Mouse (Mus musculus) megakaryocyte, embryonic 14.5 days (primary cell): Measurements from ENCODE around the gene Lrrc46.

Experiments
- FLI1 ChIP-seq: IDR thresholded peaks from 2 replicates; pipeline ENCODE4 v1.6.1; 2012; ENCODE audit warnings: low read length, inconsistent platforms, mixed read lengths
- GATA1 ChIP-seq: IDR thresholded peaks from 3 replicates; pipeline ENCODE4 v1.6.1; 2012; ENCODE audit warnings: mixed read lengths, low read length, inconsistent platforms, borderline replicate concordance

DNA sequence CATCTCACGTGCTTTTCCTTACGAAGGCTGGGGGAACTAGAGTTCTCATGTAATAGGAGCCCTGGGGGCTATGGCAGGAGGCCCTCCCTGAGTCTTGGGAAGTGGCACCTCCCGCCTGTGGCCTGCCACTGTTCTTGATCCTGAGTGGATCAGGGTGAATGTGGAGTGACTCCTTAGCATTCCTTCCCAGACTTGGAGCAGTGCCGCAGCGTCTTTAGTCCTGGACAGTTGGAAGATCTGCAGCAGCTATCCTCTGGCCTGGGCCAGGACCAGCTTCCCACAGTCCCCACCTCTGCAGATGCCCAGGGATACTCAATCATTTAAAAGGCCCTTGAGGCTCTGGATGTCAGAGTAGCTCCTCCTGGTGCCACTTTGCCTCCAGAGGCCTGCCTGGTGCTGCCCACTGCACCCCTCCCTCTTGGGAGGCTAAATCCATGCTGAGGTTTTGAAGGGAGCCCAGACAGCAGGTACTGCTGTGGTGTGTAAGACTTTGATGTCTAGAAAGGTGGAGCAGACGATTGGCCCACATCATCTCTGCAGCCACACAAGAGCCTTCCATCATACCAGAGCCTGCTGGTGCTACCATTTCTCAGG is 8.4 kb upstream of the Lrrc46 start:
- no peak for TF ChIP-seq GATA1
- no peak for TF ChIP-seq FLI1
